Mouse (Mus musculus): ENCODE data around the gene Dll1. TPM values are rescaled to one million over a fixed set of nuclear protein-coding genes. Genes with fewer than 3 reads are reported as not detected.

Dll1 gene
- total and polyA plus RNA-seq, 2 experiments from 2014 or later = 3.0 to 3.7 TPM

- Histone ChIP-seq H3K27ac (ENCODE audit: low read depth) (no peak overlapping the region), H3K36me3 (replicated peaks; ENCODE audit: control insufficient read depth, insufficient read depth, low read length) (peaks cover 33% of the 10 kb centered on the region), H3K4me2 (ENCODE audit: low read depth, low read length) (no peak overlapping the region), H3K27me3 (ENCODE audit: control insufficient read depth, insufficient read depth, low read length) (no peaks in the 10 kb centered on the region), H3K9ac (replicated peaks; ENCODE audit: low read depth, low read length) (no peak overlapping the region), H3K4me1 (ENCODE audit: control insufficient read depth, insufficient read depth) (peaks cover 8% of the 10 kb centered on the region), H3K4me3 (ENCODE audit: low read depth, low read length) (no peak overlapping the region), H3K9me3 (replicated peaks; ENCODE audit: control insufficient read depth, low read length) (no peaks in the 10 kb centered on the region)
- no peak for ATAC-seq (ENCODE audit: insufficient read depth, low read depth)
- no peak for DNase-seq (ENCODE audit: low spot score)
- WGBS = 96% methylated on average over 17 of the region's 17 CpGs
- TF ChIP-seq EP300 (IDR thresholded peaks at IDR 0.05; ENCODE audit: low read depth) = no peak
- TF ChIP-seq CTCF (IDR thresholded peaks at IDR 0.05; ENCODE audit: low read depth) = no peak
These were observed 25.0 kb upstream of the Dll1 start for GRCm38 (mm10) chr17:15401716-15402115.

- peak; percentile 98 for DNase-seq (ENCODE audit: low spot score)
- H3K27ac ChIP-seq (ENCODE audit: low read depth) = peak within 1 kb of the TSS; percentile 82
- H3K4me2 ChIP-seq (ENCODE audit: low read depth, low read length) = peak within 1 kb of the TSS; percentile 83
- peaks cover 16% of the 10 kb centered on the region for H3K4me1 ChIP-seq (ENCODE audit: control insufficient read depth, insufficient read depth)
- H3K9ac ChIP-seq (replicated peaks; ENCODE audit: low read depth, low read length) = peak within 1 kb of the TSS; percentile 87
- 2% methylated on average over 31 of the region's 31 CpGs for WGBS
- peak; percentile 95 for ATAC-seq (ENCODE audit: insufficient read depth, low read depth)
- no peaks in the 10 kb centered on the region for H3K36me3 ChIP-seq (replicated peaks; ENCODE audit: control insufficient read depth, insufficient read depth, low read length)
- peak within 1 kb of the TSS; percentile 81 for H3K4me3 ChIP-seq (ENCODE audit: low read depth, low read length)
- H3K9me3 ChIP-seq (replicated peaks; ENCODE audit: control insufficient read depth, low read length) = no peaks in the 10 kb centered on the region
- TF ChIP-seq CTCF (IDR thresholded peaks at IDR 0.05; ENCODE audit: low read depth) = no peak
- TF ChIP-seq EP300 (IDR thresholded peaks at IDR 0.05; ENCODE audit: low read depth) = no peak
- H3K27me3 ChIP-seq (ENCODE audit: control insufficient read depth, insufficient read depth, low read length) = 0 out of 2 replicates have a peak, but pooled peaks cover 4% of the 10 kb centered on the region
These were observed 19.5 kb upstream of the Dll1 start, which contains the start of gene Fam120b for GRCm38 (mm10) chr17:15395997-15396675. Gene Fam120b (plus strand): TSS chr17:15396202.

- Histone ChIP-seq H3K9ac (replicated peaks; ENCODE audit: low read depth, low read length) (no peak overlapping the region), H3K4me3 (ENCODE audit: low read depth, low read length) (no peak overlapping the region), H3K36me3 (replicated peaks; ENCODE audit: control insufficient read depth, insufficient read depth, low read length) (no peaks in the 10 kb centered on the region), H3K9me3 (replicated peaks; ENCODE audit: control insufficient read depth, low read length) (no peaks in the 10 kb centered on the region), H3K4me2 (ENCODE audit: low read depth, low read length) (no peak overlapping the region), H3K4me1 (ENCODE audit: control insufficient read depth, insufficient read depth) (no peaks in the 10 kb centered on the region), H3K27ac (ENCODE audit: low read depth) (no peak overlapping the region), H3K27me3 (ENCODE audit: control insufficient read depth, insufficient read depth, low read length) (0 out of 2 replicates have a peak, but pooled peaks cover 11% of the 10 kb centered on the region)
- DNase-seq (ENCODE audit: low spot score) (no peak), ATAC-seq (ENCODE audit: insufficient read depth, low read depth) (no peak)
- TF ChIP-seq EP300 (IDR thresholded peaks at IDR 0.05; ENCODE audit: low read depth) (no peak), CTCF (IDR thresholded peaks at IDR 0.05; ENCODE audit: low read depth) (no peak)
- WGBS = 69% methylated on average over 8 of the region's 8 CpGs
These were observed 12.7 kb upstream of the Dll1 start for GRCm38 (mm10) chr17:15389356-15389755.

GRCm38 (mm10) chr17:15388892-15389291 is 12.2 kb upstream of the Dll1 start:
- no peak for DNase-seq (ENCODE audit: low spot score)
- Histone ChIP-seq H3K4me1 (ENCODE audit: control insufficient read depth, insufficient read depth) (no peaks in the 10 kb centered on the region), H3K27me3 (ENCODE audit: control insufficient read depth, insufficient read depth, low read length) (0 out of 2 replicates have a peak, but pooled peaks cover 7% of the 10 kb centered on the region), H3K9ac (replicated peaks; ENCODE audit: low read depth, low read length) (no peak overlapping the region), H3K4me3 (ENCODE audit: low read depth, low read length) (no peak overlapping the region), H3K9me3 (replicated peaks; ENCODE audit: control insufficient read depth, low read length) (no peaks in the 10 kb centered on the region), H3K4me2 (ENCODE audit: low read depth, low read length) (no peak overlapping the region), H3K27ac (ENCODE audit: low read depth) (no peak overlapping the region), H3K36me3 (replicated peaks; ENCODE audit: control insufficient read depth, insufficient read depth, low read length) (no peaks in the 10 kb centered on the region)
- TF ChIP-seq CTCF (IDR thresholded peaks at IDR 0.05; ENCODE audit: low read depth) (no peak), EP300 (IDR thresholded peaks at IDR 0.05; ENCODE audit: low read depth) (no peak)
- 65% methylated on average over 4 of the region's 4 CpGs for WGBS
- no peak for ATAC-seq (ENCODE audit: insufficient read depth, low read depth)

- H3K9me3 ChIP-seq (replicated peaks; ENCODE audit: control insufficient read depth, low read length) = no peaks in the 10 kb centered on the region
- H3K4me2 ChIP-seq (ENCODE audit: low read depth, low read length) = no peak overlapping the region
- WGBS = 93% methylated on average over 5 of the region's 5 CpGs
- H3K27me3 ChIP-seq (ENCODE audit: control insufficient read depth, insufficient read depth, low read length) = peaks cover 48% of the 10 kb centered on the region
- no peaks in the 10 kb centered on the region for H3K36me3 ChIP-seq (replicated peaks; ENCODE audit: control insufficient read depth, insufficient read depth, low read length)
- H3K9ac ChIP-seq (replicated peaks; ENCODE audit: low read depth, low read length) = no peak overlapping the region
- ATAC-seq (ENCODE audit: insufficient read depth, low read depth) (no peak), DNase-seq (ENCODE audit: low spot score) (no peak)
- no peak overlapping the region for H3K4me3 ChIP-seq (ENCODE audit: low read depth, low read length)
- H3K27ac ChIP-seq (ENCODE audit: low read depth) = no peak overlapping the region
- TF ChIP-seq EP300 (IDR thresholded peaks at IDR 0.05; ENCODE audit: low read depth) (no peak), CTCF (IDR thresholded peaks at IDR 0.05; ENCODE audit: low read depth) (no peak)
- 0 out of 2 replicates have a peak, but pooled peaks cover 8% of the 10 kb centered on the region for H3K4me1 ChIP-seq (ENCODE audit: control insufficient read depth, insufficient read depth)
These were observed 6.7 kb upstream of the Dll1 start for GRCm38 (mm10) chr17:15383360-15383759.
